Mouse (Mus musculus) forebrain, embryonic 14.5 days (tissue): Measurements from ENCODE around the gene Gm3594. TPM values are rescaled to one million over a fixed set of nuclear protein-coding genes. Genes with fewer than 3 reads are reported as not detected.
"Not testable (repeated sequence)": the region's sequence is repeated elsewhere in the genome, so short reads cannot be mapped to it uniquely, and the experiment has no call there.

Source experiments
- ATAC-seq: fragments of 200-750 bp; cut with Nextera tagmentation; 2 replicates; pipeline ENCODE4 v1.8.0; 2017; ENCODE audit warnings: mild to moderate bottlenecking, moderate library complexity
- DNase-seq: peaks from one replicate; pipeline ENCODE4 v3.0.0-alpha.2; 2015; ENCODE audit warnings: low spot score
- H3K27ac ChIP-seq: fragments of 300-500 bp; sonication (generic); 2 replicates; pipeline ENCODE4 v1.5.1; 2014; ENCODE audit warnings: low read depth, mild to moderate bottlenecking, control low read depth, low read length, moderate library complexity
- H3K27me3 ChIP-seq: fragments of 300-500 bp; sonication (generic); replicated peaks from 2 replicates; pipeline ENCODE4 v1.6.1; 2014; ENCODE audit warnings: low read length, control low read depth, mixed read lengths; ENCODE audit not compliant: control insufficient read depth, insufficient read depth
- H3K36me3 ChIP-seq: fragments of 300-500 bp; sonication (generic); 2 replicates; pipeline ENCODE4 v1.6.1; 2014; ENCODE audit warnings: low read length, control low read depth; ENCODE audit not compliant: control insufficient read depth, insufficient read depth
- H3K4me1 ChIP-seq: fragments of 300-500 bp; sonication (generic); 2 replicates; pipeline ENCODE4 v1.6.1; 2014; ENCODE audit warnings: antibody characterized with exemption, low read length, control low read depth; ENCODE audit not compliant: control insufficient read depth, insufficient read depth
- H3K4me2 ChIP-seq: fragments of 300-500 bp; sonication (generic); 2 replicates; pipeline ENCODE4 v1.6.1; 2014; ENCODE audit warnings: mild to moderate bottlenecking, control low read depth, low read length
- H3K4me3 ChIP-seq: fragments of 300-500 bp; sonication (generic); 2 replicates; pipeline ENCODE4 v1.5.1; 2014; ENCODE audit warnings: low read depth, low read length, control low read depth
- H3K9ac ChIP-seq: fragments of 300-500 bp; sonication (generic); 2 replicates; pipeline ENCODE4 v1.6.1; 2014; ENCODE audit warnings: mild to moderate bottlenecking, low read length, control low read depth, moderate library complexity
- H3K9me3 ChIP-seq: fragments of 300-500 bp; sonication (generic); replicated peaks from 2 replicates; pipeline ENCODE4 v1.6.1; 2016; ENCODE audit warnings: low read length, control low read depth, mixed read lengths; ENCODE audit not compliant: control insufficient read depth
- WGBS: fragments of 180-500 bp; shearing (Covaris S2); extraction: QIAGEN DNeasy Blood & Tissue Kit; methylation state at CpG from one replicate; pipeline ENCODE4 v1.1.7; 2014; 5-methylcytosine and 5-hydroxymethylcytosine counted together
- polyA plus RNA-seq: library from polyadenylated mRNA; unstranded; fragments of >200 nt; fragmentation: Nextera tagmentation; extraction: Ambion mirVana; gene quantifications from 2 replicates; pipeline ENCODE4 v1.2.1, GENCODE M21; 2014

Gm3594 gene
- polyA plus RNA-seq = not detected in 2 replicates

- not testable (repeated sequence) for H3K4me2 ChIP-seq, H3K9ac ChIP-seq, H3K36me3 ChIP-seq, H3K4me1 ChIP-seq, DNase-seq, H3K27ac ChIP-seq, H3K27me3 ChIP-seq, H3K9me3 ChIP-seq, ATAC-seq, H3K4me3 ChIP-seq
- WGBS = no CpG with 5 or more reads among the region's 4 CpGs
Measured at GRCm38 (mm10) chr14:6444511-6444910, at the start of gene Gm3594. Gene Gm3594, minus strand, starts transcription at chr14:6444611.

DNA sequence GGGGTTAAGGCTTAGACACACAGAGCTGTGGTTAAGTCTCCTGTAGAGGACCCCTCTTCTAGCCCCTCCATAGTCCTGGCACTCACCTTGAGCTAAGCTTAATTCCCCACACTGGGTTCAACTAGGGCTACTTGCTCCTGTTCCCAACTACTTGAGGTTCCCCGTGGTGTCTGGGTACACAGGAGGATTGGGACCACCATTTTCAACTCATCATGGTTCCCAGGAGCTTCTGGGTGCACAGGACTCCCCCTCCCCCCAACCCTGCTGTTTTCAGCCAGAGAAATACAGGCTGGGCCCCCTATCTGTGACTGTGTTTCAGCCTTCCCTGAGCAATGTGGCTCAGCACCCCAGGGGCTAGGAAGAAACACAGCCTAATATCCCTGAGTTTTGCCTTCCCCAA lies 41.9 kb upstream of the Gm3594 start:
- not testable (repeated sequence) for DNase-seq, ATAC-seq, H3K4me1 ChIP-seq, H3K27ac ChIP-seq, H3K4me3 ChIP-seq, H3K27me3 ChIP-seq, H3K9ac ChIP-seq, H3K4me2 ChIP-seq, H3K36me3 ChIP-seq, H3K9me3 ChIP-seq
- 45% methylated on average over 1 of the region's 1 CpGs for WGBS

- H3K27me3 ChIP-seq, ATAC-seq, H3K4me3 ChIP-seq, H3K9me3 ChIP-seq, H3K27ac ChIP-seq, H3K4me1 ChIP-seq, H3K9ac ChIP-seq, H3K4me2 ChIP-seq, H3K36me3 ChIP-seq, DNase-seq: not testable (repeated sequence)
- no CpG with 5 or more reads among the region's 1 CpGs for WGBS
Measured at GRCm38 (mm10) chr14:6485541-6485940, 41.1 kb upstream of the Gm3594 start.

DNA sequence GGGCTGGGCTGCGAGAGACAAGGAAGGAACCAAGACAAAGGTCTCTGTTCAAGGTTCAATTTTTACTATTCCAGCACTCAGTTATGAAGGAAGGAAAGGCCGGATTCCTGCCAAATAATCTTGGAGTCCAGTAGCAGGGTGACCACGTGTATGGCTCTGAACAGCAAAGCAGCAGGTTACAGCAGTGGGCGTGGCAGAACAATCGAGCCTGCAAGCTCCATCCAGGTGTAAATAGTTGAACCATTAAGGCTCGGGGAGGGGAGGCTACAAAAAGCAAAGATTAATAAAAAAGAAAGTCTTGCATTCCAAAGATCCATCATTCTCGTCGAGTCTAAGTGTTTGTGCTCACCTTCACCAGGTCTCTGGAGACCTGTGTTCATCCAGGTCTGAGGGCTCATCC lies 37.7 kb upstream of the Gm3594 start:
- H3K27ac ChIP-seq, H3K4me3 ChIP-seq, DNase-seq, H3K4me1 ChIP-seq, ATAC-seq, H3K27me3 ChIP-seq, H3K4me2 ChIP-seq, H3K9ac ChIP-seq, H3K36me3 ChIP-seq, H3K9me3 ChIP-seq: not testable (repeated sequence)
- 81% methylated on average over 7 of the region's 8 CpGs for WGBS

GRCm38 (mm10) chr14:6471856-6472255 lies 27.4 kb upstream of the Gm3594 start:
- not testable (repeated sequence) for H3K36me3 ChIP-seq, ATAC-seq, H3K4me2 ChIP-seq, H3K27me3 ChIP-seq, H3K9me3 ChIP-seq, H3K4me3 ChIP-seq, H3K4me1 ChIP-seq, H3K27ac ChIP-seq, DNase-seq, H3K9ac ChIP-seq
- WGBS = 69% methylated on average over 1 of the region's 1 CpGs

GRCm38 (mm10) chr14:6440774-6441173 lies 3.6 kb downstream of the Gm3594 start:
- not testable (repeated sequence) for H3K27me3 ChIP-seq, H3K9me3 ChIP-seq, H3K4me1 ChIP-seq, H3K4me3 ChIP-seq, DNase-seq, H3K9ac ChIP-seq, H3K36me3 ChIP-seq, H3K4me2 ChIP-seq, ATAC-seq, H3K27ac ChIP-seq
- 69% methylated on average over 2 of the region's 4 CpGs for WGBS

GRCm38 (mm10) chr14:6440206-6440605 lies 4.2 kb downstream of the Gm3594 start:
- not testable (repeated sequence) for H3K4me1 ChIP-seq, H3K4me2 ChIP-seq, H3K36me3 ChIP-seq, ATAC-seq, DNase-seq, H3K4me3 ChIP-seq, H3K9ac ChIP-seq, H3K9me3 ChIP-seq, H3K27me3 ChIP-seq, H3K27ac ChIP-seq
- WGBS = 78% methylated on average over 1 of the region's 5 CpGs

- not testable (repeated sequence) for DNase-seq, H3K4me2 ChIP-seq, H3K36me3 ChIP-seq, H3K4me1 ChIP-seq, H3K9me3 ChIP-seq, ATAC-seq, H3K27me3 ChIP-seq, H3K27ac ChIP-seq, H3K9ac ChIP-seq
- 7% methylated on average over 9 of the region's 42 CpGs for WGBS
- peak overlapping the region; percentile 28; the same call in 1 of the 2 replicates for H3K4me3 ChIP-seq
Measured at GRCm38 (mm10) chr14:6426766-6427165, 17.6 kb downstream of the Gm3594 start.

GRCm38 (mm10) chr14:6426353-6426752 lies 18.1 kb downstream of the Gm3594 start:
- H3K9me3 ChIP-seq, H3K9ac ChIP-seq, H3K36me3 ChIP-seq, H3K27me3 ChIP-seq, H3K27ac ChIP-seq, DNase-seq, H3K4me1 ChIP-seq, ATAC-seq: not testable (repeated sequence)
- 8% methylated on average over 20 of the region's 22 CpGs for WGBS
- H3K4me2 ChIP-seq = peak overlapping the region; percentile 42
- peak overlapping the region; percentile 28 for H3K4me3 ChIP-seq
